Mouse (Mus musculus) liver, embryonic 14.5 days (tissue): ENCODE measurements around the gene Drg1. TPM values are rescaled to one million over a fixed set of nuclear protein-coding genes. Genes with fewer than 3 reads are reported as not detected.
"Not testable (repeated sequence)": the region's sequence is repeated elsewhere in the genome, so short reads cannot be mapped to it uniquely, and the experiment has no call there.

Experiments used
- ATAC-seq: fragments of 200-750 bp; cut with Nextera tagmentation; 2 replicates; pipeline ENCODE4 v1.8.0; 2017; ENCODE audit warnings: moderate number of reproducible peaks, mild to moderate bottlenecking, moderate library complexity; ENCODE audit not compliant: insufficient read depth
- DNase-seq, 3 experiments: peaks; one replicate each; pipeline ENCODE4 v3.0.0-alpha.2; 2012 to 2013; ENCODE audit warnings: low read depth in 3 of 3, low spot score in 3 of 3
- H3K27ac ChIP-seq: fragments of 300-500 bp; sonication (generic); 2 replicates; pipeline ENCODE4 v1.5.1; 2014; ENCODE audit warnings: moderate library complexity, mild to moderate bottlenecking, control low read depth, inconsistent platforms
- H3K27me3 ChIP-seq: fragments of 300-500 bp; sonication (generic); 2 replicates; pipeline ENCODE4 v1.6.1; 2014; ENCODE audit warnings: mild to moderate bottlenecking, low read length, moderate library complexity; ENCODE audit not compliant: control insufficient read depth, insufficient read depth
- H3K36me3 ChIP-seq: fragments of 300-500 bp; sonication (generic); replicated peaks from 2 replicates; pipeline ENCODE4 v1.6.1; 2014; ENCODE audit warnings: low read depth; ENCODE audit not compliant: control insufficient read depth, insufficient read depth
- H3K4me1 ChIP-seq, 2 experiments: fragments of 200-500 bp in 1 of 2; fragments of 300-500 bp in 1 of 2; sonication (generic) in 1 of 2; replicated peaks; 2 replicates each; pipeline ENCODE4 v1.6.1; 2012 to 2014; ENCODE audit warnings: antibody characterized with exemption in 1 of 2, inconsistent platforms in 1 of 2, low read length in 1 of 2; ENCODE audit not compliant: control insufficient read depth in 2 of 2, insufficient read depth in 2 of 2
- H3K4me2 ChIP-seq: fragments of 300-500 bp; sonication (generic); 2 replicates; pipeline ENCODE4 v1.6.1; 2014; ENCODE audit warnings: low read depth, mild to moderate bottlenecking, control low read depth, moderate library complexity
- H3K4me3 ChIP-seq, 2 experiments: fragments of 200-500 bp in 1 of 2; fragments of 300-500 bp in 1 of 2; sonication (generic) in 1 of 2; 2 replicates each; pipeline ENCODE4 v1.5.1; 2012 to 2014; ENCODE audit warnings: low read depth in 2 of 2, low read length in 2 of 2, mild to moderate bottlenecking in 2 of 2, control low read depth in 1 of 2, inconsistent platforms in 1 of 2, moderate library complexity in 1 of 2; ENCODE audit not compliant: insufficient read depth in 1 of 2
- H3K9ac ChIP-seq: fragments of 300-500 bp; sonication (generic); replicated peaks from 2 replicates; pipeline ENCODE4 v1.6.1; 2014; ENCODE audit warnings: mild to moderate bottlenecking, control low read depth, moderate library complexity
- H3K9me3 ChIP-seq: fragments of 300-500 bp; sonication (generic); 2 replicates; pipeline ENCODE4 v1.6.1; 2016; ENCODE audit warnings: low read length, mixed read lengths; ENCODE audit not compliant: control insufficient read depth
- WGBS: fragments of 180-500 bp; shearing (Covaris S2); extraction: QIAGEN DNeasy Blood & Tissue Kit; methylation state at CpG from one replicate; pipeline ENCODE4 v1.1.7; 2014; ENCODE audit not compliant: insufficient replicate concordance; 5-methylcytosine and 5-hydroxymethylcytosine counted together
- polyA plus RNA-seq, 2 experiments: library from polyadenylated mRNA; depleted of rRNA in 1 of 2; stranded (reverse) in 1 of 2; unstranded in 1 of 2; fragments of >200 nt; fragmentation: Nextera tagmentation in 1 of 2; extraction: Ambion mirVana in 1 of 2; gene quantifications; 2 replicates each; pipeline versions ENCODE4 v1.2.1 to v1.2.3; 2012 to 2014

The Drg1 gene
- polyA plus RNA-seq, 2 experiments = 38.4 to 112 TPM

DNA sequence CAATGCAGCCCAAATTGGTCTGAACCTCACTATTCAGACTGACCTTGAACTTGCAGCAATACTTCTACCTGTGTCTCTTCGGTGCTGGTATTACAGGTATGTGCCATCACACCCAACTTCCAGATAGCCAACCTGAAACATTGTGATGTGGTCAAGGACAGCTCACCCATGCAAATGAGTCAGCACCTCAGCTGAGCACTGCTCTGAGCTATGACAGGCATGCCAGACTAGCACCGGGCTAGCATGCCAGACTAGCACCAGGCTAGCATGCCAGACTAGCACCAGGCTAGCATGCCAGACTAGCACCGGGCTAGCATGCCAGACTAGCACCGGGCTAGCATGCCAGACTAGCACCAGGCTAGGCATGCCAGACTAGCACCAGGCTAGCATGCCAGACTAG is 114.9 kb downstream of the Drg1 start:
- 81% methylated on average over 4 of the region's 4 CpGs for WGBS
- not testable (repeated sequence) for H3K4me2 ChIP-seq, H3K27ac ChIP-seq, H3K4me1 ChIP-seq, H3K9ac ChIP-seq, H3K27me3 ChIP-seq, H3K36me3 ChIP-seq, H3K9me3 ChIP-seq, DNase-seq, H3K4me3 ChIP-seq
- ATAC-seq = 0 out of 2 replicates have a peak, but pooled peaks have one; percentile 7

DNA sequence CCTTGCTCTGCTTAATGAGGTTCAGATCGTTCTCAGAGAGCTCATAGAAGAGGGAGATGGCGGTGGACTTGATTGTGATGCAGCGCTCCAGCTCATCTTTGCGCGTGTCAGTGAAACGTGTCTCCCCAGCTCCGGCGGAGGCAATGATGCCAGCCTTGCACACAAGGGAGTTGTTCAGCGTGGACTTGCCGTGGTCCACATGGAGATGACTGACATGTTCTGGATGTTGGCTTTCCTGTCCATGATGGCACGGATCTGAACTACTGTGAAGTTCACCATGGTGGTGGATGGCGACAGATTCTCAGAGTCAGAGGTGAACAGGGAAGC is 115.6 kb downstream of the Drg1 start:
- H3K4me2 ChIP-seq, H3K4me1 ChIP-seq, ATAC-seq, H3K9me3 ChIP-seq, H3K36me3 ChIP-seq, DNase-seq, H3K4me3 ChIP-seq, H3K27ac ChIP-seq, H3K9ac ChIP-seq, H3K27me3 ChIP-seq: not testable (repeated sequence)
- WGBS = 85% methylated on average over 11 of the region's 12 CpGs

DNA sequence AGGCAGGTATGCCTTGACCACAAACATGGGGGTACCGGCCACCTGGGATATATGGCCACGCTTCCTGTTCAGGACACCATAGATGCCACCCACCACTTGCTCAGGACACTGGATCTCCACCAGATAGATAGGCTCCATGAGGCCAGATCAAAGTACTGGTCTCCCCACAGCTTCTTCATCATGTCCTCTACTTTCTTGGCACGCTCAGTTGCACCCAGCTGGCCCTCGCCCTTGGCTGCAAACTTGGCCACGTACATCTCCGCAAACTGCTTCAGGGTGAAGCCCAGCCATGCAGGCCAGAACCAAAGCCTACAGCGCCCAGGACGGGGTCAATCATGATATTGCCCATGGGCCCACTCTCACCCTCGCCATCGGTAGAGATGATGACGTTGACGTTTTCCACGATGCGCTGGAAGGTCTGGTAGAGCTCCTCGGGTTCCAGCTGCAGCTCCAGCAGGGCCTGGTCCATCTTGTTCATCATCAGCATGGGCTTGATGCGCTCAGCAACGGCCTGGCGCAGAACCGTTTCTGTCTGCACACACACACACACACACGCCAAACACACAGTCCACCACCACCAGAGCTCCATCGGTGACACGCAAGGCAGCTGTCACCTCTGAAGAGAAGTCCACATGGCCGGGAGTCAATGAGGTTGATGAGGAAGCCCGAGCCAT is 116.1 kb downstream of the Drg1 start:
- H3K4me3 ChIP-seq, H3K36me3 ChIP-seq, H3K27me3 ChIP-seq, H3K27ac ChIP-seq, ATAC-seq, H3K9ac ChIP-seq, H3K4me2 ChIP-seq, DNase-seq, H3K9me3 ChIP-seq, H3K4me1 ChIP-seq: not testable (repeated sequence)
- 82% methylated on average over 22 of the region's 24 CpGs for WGBS

DNA sequence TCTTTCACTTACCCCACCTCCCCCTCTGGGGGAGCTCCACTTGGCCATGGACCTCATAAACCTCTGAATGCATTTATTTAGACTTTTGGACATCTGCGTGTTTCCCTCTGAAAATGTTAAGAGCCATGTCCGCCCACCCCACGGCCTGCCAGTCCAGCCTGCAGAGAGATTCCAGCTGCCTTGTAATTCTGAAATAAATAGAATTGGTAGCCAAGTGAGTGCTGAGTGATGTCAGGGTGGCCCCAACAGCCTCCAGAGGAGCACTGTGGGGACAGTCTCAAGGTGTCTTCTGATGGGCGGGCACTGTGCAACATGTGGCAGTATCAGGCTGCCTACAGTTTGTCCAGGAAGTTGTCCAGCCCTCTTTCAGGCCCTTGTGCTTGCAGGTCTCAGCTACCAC is 116.7 kb downstream of the Drg1 start:
- not testable (repeated sequence) for ATAC-seq

DNA sequence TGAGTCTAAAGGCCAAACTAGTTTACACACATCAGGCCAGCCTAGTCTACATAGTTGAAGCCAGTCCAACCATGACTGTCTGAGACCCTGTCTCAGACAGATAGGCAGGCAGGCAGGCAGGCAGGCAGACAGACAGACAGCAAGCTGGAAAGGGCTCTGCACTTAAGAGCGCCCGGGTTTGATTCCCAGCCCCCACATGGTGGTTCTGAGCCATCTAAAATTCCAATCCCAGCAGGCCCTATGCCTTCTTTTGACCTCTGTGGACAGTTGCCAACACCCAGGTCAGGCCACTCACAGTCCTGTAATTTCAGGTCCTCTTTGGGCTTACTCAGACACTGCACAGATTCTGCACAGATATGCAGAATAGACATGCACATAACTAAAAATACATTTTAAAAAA is 119.4 kb downstream of the Drg1 start:
- 88% methylated on average over 2 of the region's 2 CpGs for WGBS

More for the DNA sequence above, 116.7 kb downstream of the Drg1 start:
- not testable (repeated sequence) for H3K4me2 ChIP-seq, H3K4me1 ChIP-seq, H3K27me3 ChIP-seq, DNase-seq, H3K36me3 ChIP-seq, H3K4me3 ChIP-seq, H3K9ac ChIP-seq, H3K27ac ChIP-seq, H3K9me3 ChIP-seq
- WGBS = 84% methylated on average over 4 of the region's 4 CpGs

DNA sequence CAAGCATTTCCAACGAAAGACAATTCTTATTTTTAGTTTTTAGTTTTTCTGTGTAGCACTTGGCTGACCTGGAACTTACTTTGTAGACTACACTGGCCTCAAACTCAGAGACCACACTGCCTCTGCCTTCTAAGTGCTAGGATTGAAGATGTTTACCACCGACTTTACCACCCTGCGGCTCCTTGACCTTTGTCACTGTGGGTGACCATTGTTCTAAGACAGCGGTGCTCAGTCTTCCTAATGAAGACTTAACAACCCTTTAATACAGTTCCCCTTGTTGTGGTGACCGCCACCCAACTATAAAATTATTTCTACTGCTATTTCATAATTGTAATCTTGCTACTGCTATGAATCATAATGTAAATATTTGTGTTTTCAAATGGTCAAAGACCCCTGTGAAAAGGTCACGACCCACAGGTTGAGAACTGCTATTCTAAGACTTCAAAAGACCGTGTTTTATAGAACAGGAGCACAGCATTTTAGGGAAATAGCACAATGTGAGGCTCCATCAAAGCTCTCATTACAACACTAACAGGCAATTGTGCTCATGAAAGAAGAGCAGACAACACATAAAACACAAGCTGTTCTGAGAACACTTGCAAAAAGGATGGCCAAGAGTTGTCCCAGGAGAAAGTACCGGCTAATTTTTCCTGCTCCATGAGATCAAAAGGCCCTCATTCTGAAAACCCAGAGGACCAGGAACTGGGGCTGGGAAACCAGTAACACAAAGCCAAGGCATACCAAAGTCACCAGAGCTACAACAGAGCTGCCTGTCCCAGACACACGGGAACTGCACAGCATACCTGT is 120.7 kb downstream of the Drg1 start:
- ATAC-seq, DNase-seq: not testable (repeated sequence)
- WGBS = 68% methylated on average over 7 of the region's 9 CpGs

More for the DNA sequence above, 119.4 kb downstream of the Drg1 start:
- not testable (repeated sequence) for H3K36me3 ChIP-seq, ATAC-seq, H3K9ac ChIP-seq, H3K9me3 ChIP-seq, H3K27ac ChIP-seq, H3K4me1 ChIP-seq, DNase-seq, H3K27me3 ChIP-seq, H3K4me3 ChIP-seq, H3K4me2 ChIP-seq

DNA sequence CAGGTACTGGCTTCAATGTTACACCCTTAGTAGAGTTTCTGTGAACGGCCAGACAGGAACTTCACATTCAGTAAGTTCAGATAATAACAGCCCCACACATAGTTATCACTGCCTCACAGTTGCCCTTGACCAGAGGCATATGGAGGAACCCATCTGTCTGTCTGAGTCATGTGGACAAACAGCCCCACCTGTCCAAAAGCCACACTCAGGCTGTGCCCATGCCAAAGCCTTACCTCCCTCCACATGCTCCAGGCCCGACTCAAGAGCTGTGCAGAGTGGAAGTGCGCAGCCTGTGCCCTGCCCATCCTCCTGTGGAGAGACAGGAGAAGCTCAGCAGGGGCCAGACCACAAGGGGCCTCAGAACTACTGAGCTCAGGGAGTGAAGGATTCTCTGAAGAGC is 122.2 kb downstream of the Drg1 start:
- not testable (repeated sequence) for H3K27me3 ChIP-seq, DNase-seq, H3K4me1 ChIP-seq, H3K36me3 ChIP-seq, H3K4me3 ChIP-seq, H3K27ac ChIP-seq, H3K4me2 ChIP-seq, H3K9ac ChIP-seq, ATAC-seq, H3K9me3 ChIP-seq
- WGBS = 26% methylated on average over 3 of the region's 3 CpGs

More for the DNA sequence above, 120.7 kb downstream of the Drg1 start:
- not testable (repeated sequence) for H3K9me3 ChIP-seq, H3K27me3 ChIP-seq, H3K4me2 ChIP-seq, H3K27ac ChIP-seq, H3K36me3 ChIP-seq, H3K9ac ChIP-seq, H3K4me1 ChIP-seq, H3K4me3 ChIP-seq

DNA sequence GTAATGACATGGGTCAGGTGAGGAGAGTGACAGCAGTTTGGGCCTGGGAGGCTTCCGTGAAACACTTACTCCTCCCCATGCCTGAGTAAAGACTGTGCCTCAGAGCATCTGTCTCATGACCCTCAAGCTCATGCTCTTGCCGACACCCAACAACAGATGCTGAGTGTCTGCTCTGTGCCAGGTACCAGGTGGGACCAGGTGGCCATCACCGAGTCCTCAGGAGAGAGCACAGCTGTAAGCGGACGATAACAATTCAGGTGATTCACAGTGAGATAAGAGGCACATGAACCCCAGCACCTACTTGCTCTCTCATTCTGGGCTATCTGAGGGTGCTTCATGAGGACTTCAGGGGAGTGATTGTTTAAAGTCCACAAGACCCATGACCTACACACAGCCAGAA is 123.8 kb downstream of the Drg1 start:
- not testable (repeated sequence) for H3K27ac ChIP-seq, H3K9me3 ChIP-seq, H3K27me3 ChIP-seq, DNase-seq, H3K9ac ChIP-seq, H3K4me2 ChIP-seq, H3K36me3 ChIP-seq, H3K4me3 ChIP-seq, H3K4me1 ChIP-seq
- 67% methylated on average over 4 of the region's 5 CpGs for WGBS
- peak; percentile 53 for ATAC-seq
